Mouse (Mus musculus) midbrain, embryonic 13.5 days (tissue): ENCODE results near the gene Dffa. TPM values are rescaled to one million over a fixed set of nuclear protein-coding genes. Genes with fewer than 3 reads are reported as not detected.
"Not testable (repeated sequence)": the region's sequence is repeated elsewhere in the genome, so short reads cannot be mapped to it uniquely, and the experiment has no call there.

Source experiments
- ATAC-seq: fragments of 200-750 bp; cut with Nextera tagmentation; 2 replicates; pipeline ENCODE4 v1.8.0; 2017; ENCODE audit warnings: mild to moderate bottlenecking, moderate TSS enrichment, moderate library complexity
- H3K27ac ChIP-seq: fragments of 300-500 bp; sonication (generic); 2 replicates; pipeline ENCODE4 v1.5.1; 2015; ENCODE audit warnings: inconsistent platforms, mild to moderate bottlenecking, moderate library complexity
- H3K27me3 ChIP-seq: fragments of 300-500 bp; sonication (generic); 2 replicates; pipeline ENCODE4 v1.6.1; 2015; ENCODE audit warnings: mild to moderate bottlenecking, inconsistent platforms
- H3K36me3 ChIP-seq: fragments of 300-500 bp; sonication (generic); 2 replicates; pipeline ENCODE4 v1.6.1; 2015; ENCODE audit warnings: mild to moderate bottlenecking, inconsistent platforms
- H3K4me1 ChIP-seq: fragments of 300-500 bp; sonication (generic); replicated peaks from 2 replicates; pipeline ENCODE4 v1.6.1; 2015; ENCODE audit warnings: inconsistent platforms
- H3K4me2 ChIP-seq: fragments of 300-500 bp; sonication (generic); replicated peaks from 2 replicates; pipeline ENCODE4 v1.6.1; 2015; ENCODE audit warnings: moderate library complexity, mild to moderate bottlenecking, inconsistent platforms
- H3K4me3 ChIP-seq: fragments of 300-500 bp; sonication (generic); replicated peaks from 2 replicates; pipeline ENCODE4 v1.5.1; 2015; ENCODE audit warnings: mild to moderate bottlenecking, inconsistent platforms
- H3K9ac ChIP-seq: fragments of 300-500 bp; sonication (generic); replicated peaks from 2 replicates; pipeline ENCODE4 v1.6.1; 2015; ENCODE audit warnings: mild to moderate bottlenecking, inconsistent platforms
- H3K9me3 ChIP-seq: fragments of 300-500 bp; sonication (generic); 2 replicates; pipeline ENCODE4 v1.6.1; 2016; ENCODE audit warnings: mild to moderate bottlenecking, inconsistent platforms
- WGBS: fragments of 180-500 bp; shearing (Covaris S2); methylation state at CpG from one replicate; pipeline ENCODE4 v1.1.7; 2015; 5-methylcytosine and 5-hydroxymethylcytosine counted together
- polyA plus RNA-seq: library from polyadenylated mRNA; unstranded; fragments of >200 nt; fragmentation: Nextera tagmentation; extraction: Ambion mirVana; gene quantifications from 2 replicates; pipeline ENCODE4 v1.2.1, GENCODE M21; 2015

Gene Dffa
- polyA plus RNA-seq, 1 experiment from 2014 or later, result 25.5 TPM

DNA sequence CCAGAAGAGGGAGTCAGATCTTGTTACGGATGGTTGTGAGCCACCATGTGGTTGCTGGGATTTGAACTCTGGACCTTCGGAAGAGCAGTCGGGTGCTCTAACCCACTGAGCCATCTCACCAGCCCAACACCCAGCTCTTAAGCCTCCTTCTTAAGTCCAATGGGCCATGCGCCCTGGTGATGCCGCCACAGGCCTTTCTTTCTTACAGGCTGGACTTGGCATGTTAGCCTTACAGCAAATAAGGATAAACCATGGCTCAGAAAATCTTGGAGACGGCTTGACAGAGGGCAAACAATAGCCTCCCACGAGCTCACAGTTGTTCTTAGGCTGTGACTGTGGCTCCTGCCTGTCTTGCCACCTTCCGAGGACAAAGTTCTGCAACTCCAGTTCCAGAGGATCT is 66.0 kb downstream of the Dffa start:
- not testable (repeated sequence) for H3K27ac ChIP-seq, H3K27me3 ChIP-seq, ATAC-seq, H3K9ac ChIP-seq, H3K36me3 ChIP-seq, H3K9me3 ChIP-seq, H3K4me2 ChIP-seq, H3K4me3 ChIP-seq
- WGBS, result 75% methylated on average over 7 of the region's 8 CpGs
- H3K4me1 ChIP-seq, result peaks cover 23% of the 10 kb centered on the region

Other genes with a start within 250 kb of the Dffa start
- gene Pex14, start 4.3 kb upstream of the Dffa start, polyA plus RNA-seq, result 50.6 and 55.6 TPM in 2 replicates
- 0.42 and 0.53 TPM in 2 replicates for gene Cort, start 22.6 kb downstream of the Dffa start, polyA plus RNA-seq
- gene Cenps, start 33.5 kb downstream of the Dffa start, polyA plus RNA-seq, result 22.9 and 24.6 TPM in 2 replicates
- 116 and 118 TPM in 2 replicates for gene Pgd, start 62.6 kb downstream of the Dffa start, polyA plus RNA-seq
- 160 and 164 TPM in 2 replicates for gene Kif1b, start 203.5 kb downstream of the Dffa start, polyA plus RNA-seq